Mouse (Mus musculus) bone marrow macrophage, adult 2 months (primary cell): ENCODE results near the gene C730034F03Rik.

Experiments used
- CTCF ChIP-seq: IDR thresholded peaks from 2 replicates; pipeline ENCODE4 v1.5.1; 2012; ENCODE audit warnings: low read depth, mild to moderate bottlenecking, low read length, moderate library complexity
- POLR2A ChIP-seq: IDR thresholded peaks from 2 replicates; pipeline ENCODE4 v1.6.1; 2012; ENCODE audit warnings: mild to moderate bottlenecking, low read depth, low read length, borderline replicate concordance

DNA sequence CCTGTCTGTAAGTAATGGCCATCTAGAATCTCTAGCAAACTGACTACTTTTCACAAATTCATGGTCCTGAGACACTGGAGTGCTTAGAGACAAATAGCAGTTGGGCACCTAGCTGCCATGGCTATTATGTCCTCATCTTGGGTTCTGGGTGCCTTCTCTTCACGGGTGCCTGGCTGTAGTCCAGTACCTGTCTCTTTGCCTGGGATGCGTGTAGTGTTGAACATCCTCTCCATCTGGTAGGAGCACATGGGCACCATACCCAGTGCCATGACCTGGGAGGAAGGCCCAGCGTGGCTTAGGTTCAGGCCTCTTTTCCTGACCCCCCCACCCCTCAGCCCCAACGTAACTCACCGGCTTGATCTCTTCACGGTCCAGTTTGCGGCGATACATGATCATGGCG is 7.5 kb upstream of the C730034F03Rik start:
- TF ChIP-seq CTCF: no peak
- no peak for TF ChIP-seq POLR2A
